Mouse (Mus musculus): ENCODE data around the gene C1qtnf6. TPM values are rescaled to one million over a fixed set of nuclear protein-coding genes. Genes with fewer than 3 reads are reported as not detected.

C1qtnf6 gene
- polyA plus RNA-seq, 1 experiment from 2014 or later = 22.9 TPM

- 43% methylated on average over 8 of the region's 8 CpGs for WGBS
These were observed 41.3 kb downstream of the C1qtnf6 start for GRCm38 (mm10) chr15:78489906-78490305.

DNA sequence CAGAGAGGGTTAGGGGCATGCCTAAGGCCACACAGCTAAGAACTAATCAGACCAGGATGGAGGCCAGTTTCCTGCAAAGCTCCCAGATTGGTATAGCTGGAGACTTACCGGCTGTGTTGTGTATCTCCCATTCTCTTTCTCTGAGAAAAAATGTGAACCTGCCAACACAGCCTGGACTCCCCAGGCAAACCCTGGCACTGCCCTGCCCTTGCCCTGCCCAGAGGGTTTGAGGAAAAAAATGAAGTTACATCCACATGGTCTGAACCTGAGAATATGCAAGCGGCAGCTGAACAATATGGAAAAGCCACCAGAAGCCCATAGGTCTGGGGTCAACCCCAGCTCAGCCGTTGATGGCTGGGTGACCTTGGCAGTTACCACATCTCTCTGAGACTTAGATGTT lies 42.0 kb downstream of the C1qtnf6 start:
- Histone ChIP-seq H3K4me1 (0 out of 2 replicates have a peak, but pooled peaks cover 7% of the 10 kb centered on the region), H3K4me3 (no peak overlapping the region), H3K27me3 (no peaks in the 10 kb centered on the region), H3K4me2 (replicated peaks) (no peak overlapping the region), H3K9me3 (no peaks in the 10 kb centered on the region), H3K27ac (no peak overlapping the region), H3K9ac (no peak overlapping the region), H3K36me3 (no peaks in the 10 kb centered on the region)
- ATAC-seq (ENCODE audit: insufficient number of reproducible peaks, insufficient read depth, low FRiP score, low TSS enrichment) = no peak
- WGBS = 82% methylated on average over 3 of the region's 3 CpGs

More at GRCm38 (mm10) chr15:78489906-78490305, 41.3 kb downstream of the C1qtnf6 start:
- Histone ChIP-seq H3K9ac (no peak overlapping the region), H3K27me3 (no peaks in the 10 kb centered on the region), H3K36me3 (no peaks in the 10 kb centered on the region), H3K9me3 (no peaks in the 10 kb centered on the region), H3K27ac (no peak overlapping the region), H3K4me3 (no peak overlapping the region), H3K4me1 (0 out of 2 replicates have a peak, but pooled peaks cover 7% of the 10 kb centered on the region), H3K4me2 (replicated peaks) (no peak overlapping the region)
- no peak for ATAC-seq (ENCODE audit: insufficient number of reproducible peaks, insufficient read depth, low FRiP score, low TSS enrichment)

GRCm38 (mm10) chr15:78487066-78487465 lies 44.1 kb downstream of the C1qtnf6 start:
- WGBS = 64% methylated on average over 4 of the region's 4 CpGs
- no peaks in the 10 kb centered on the region for H3K27me3 ChIP-seq
- H3K27ac ChIP-seq = no peak overlapping the region
- no peak overlapping the region for H3K4me2 ChIP-seq (replicated peaks)
- H3K9me3 ChIP-seq = no peaks in the 10 kb centered on the region
- no peak overlapping the region for H3K9ac ChIP-seq
- no peaks in the 10 kb centered on the region for H3K36me3 ChIP-seq
- H3K4me3 ChIP-seq = no peak overlapping the region
- ATAC-seq (ENCODE audit: insufficient number of reproducible peaks, insufficient read depth, low FRiP score, low TSS enrichment) = no peak
- 0 out of 2 replicates have a peak, but pooled peaks cover 7% of the 10 kb centered on the region for H3K4me1 ChIP-seq

DNA sequence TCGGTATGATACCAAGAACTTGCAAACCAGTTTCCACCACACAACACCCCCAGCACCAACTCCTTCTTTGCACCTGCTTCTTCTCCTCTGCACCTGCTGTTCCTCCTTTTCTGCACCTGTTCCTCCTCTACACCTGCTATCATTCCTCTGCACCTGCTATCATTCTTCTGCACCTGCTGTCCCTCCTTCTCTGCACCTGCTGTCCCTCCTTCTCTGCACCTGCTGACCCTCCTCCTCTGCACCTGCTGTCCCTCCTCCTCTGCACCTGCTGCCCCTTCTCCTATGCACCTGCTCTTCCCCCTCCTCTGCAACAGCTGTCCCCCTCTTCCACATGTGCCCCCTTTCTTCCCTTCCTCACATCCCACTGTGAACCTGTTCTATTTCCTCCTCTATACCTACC lies 44.7 kb downstream of the C1qtnf6 start:
- no peaks in the 10 kb centered on the region; the same call in 1 of the 2 replicates for H3K27me3 ChIP-seq
- no peak overlapping the region for H3K4me2 ChIP-seq (replicated peaks)
- no peak overlapping the region for H3K9ac ChIP-seq
- no peak overlapping the region for H3K27ac ChIP-seq
- no peak for ATAC-seq (ENCODE audit: insufficient number of reproducible peaks, insufficient read depth, low FRiP score, low TSS enrichment)
- H3K9me3 ChIP-seq = no peaks in the 10 kb centered on the region
- no peak overlapping the region for H3K4me3 ChIP-seq
- 94% methylated on average over 1 of the region's 1 CpGs for WGBS
- H3K4me1 ChIP-seq = 0 out of 2 replicates have a peak, but pooled peaks cover 7% of the 10 kb centered on the region
- H3K36me3 ChIP-seq = no peaks in the 10 kb centered on the region

- Histone ChIP-seq H3K4me3 (no peak overlapping the region), H3K27ac (no peak overlapping the region), H3K9ac (no peak overlapping the region), H3K9me3 (no peaks in the 10 kb centered on the region), H3K27me3 (no peaks in the 10 kb centered on the region; the same call in 1 of the 2 replicates), H3K36me3 (no peaks in the 10 kb centered on the region), H3K4me2 (replicated peaks) (no peak overlapping the region), H3K4me1 (no peaks in the 10 kb centered on the region)
- ATAC-seq (ENCODE audit: insufficient number of reproducible peaks, insufficient read depth, low FRiP score, low TSS enrichment) = no peak
- WGBS = 71% methylated on average over 4 of the region's 4 CpGs
These were observed 47.9 kb downstream of the C1qtnf6 start for GRCm38 (mm10) chr15:78483311-78483710.

DNA sequence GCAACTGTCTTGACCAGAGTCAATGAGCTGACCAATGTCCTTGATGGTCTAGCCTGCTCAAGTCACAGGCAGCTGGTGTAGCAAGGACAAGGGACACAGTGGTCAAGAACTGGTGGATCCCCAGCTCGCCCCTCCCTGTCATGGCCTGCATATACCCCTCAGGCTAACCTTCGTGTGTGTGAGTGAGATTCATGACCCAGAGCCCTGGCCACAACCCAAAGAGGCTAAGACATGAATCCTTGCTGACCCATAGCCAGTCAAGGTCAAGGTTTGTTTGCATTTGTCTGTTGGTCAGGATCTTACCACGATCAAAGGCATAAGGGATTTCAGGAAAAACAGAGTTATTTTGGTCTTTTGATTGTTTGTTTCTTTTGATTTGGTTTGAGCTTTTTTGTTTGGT lies 48.7 kb downstream of the C1qtnf6 start:
- no peaks in the 10 kb centered on the region for H3K36me3 ChIP-seq
- no peaks in the 10 kb centered on the region for H3K9me3 ChIP-seq
- no peak overlapping the region for H3K4me2 ChIP-seq (replicated peaks)
- no peaks in the 10 kb centered on the region; the same call in 1 of the 2 replicates for H3K27me3 ChIP-seq
- no peak overlapping the region for H3K27ac ChIP-seq
- ATAC-seq (ENCODE audit: insufficient number of reproducible peaks, insufficient read depth, low FRiP score, low TSS enrichment) = no peak
- 59% methylated on average over 3 of the region's 3 CpGs for WGBS
- H3K4me1 ChIP-seq = no peaks in the 10 kb centered on the region
- no peak overlapping the region for H3K9ac ChIP-seq
- H3K4me3 ChIP-seq = no peak overlapping the region

DNA sequence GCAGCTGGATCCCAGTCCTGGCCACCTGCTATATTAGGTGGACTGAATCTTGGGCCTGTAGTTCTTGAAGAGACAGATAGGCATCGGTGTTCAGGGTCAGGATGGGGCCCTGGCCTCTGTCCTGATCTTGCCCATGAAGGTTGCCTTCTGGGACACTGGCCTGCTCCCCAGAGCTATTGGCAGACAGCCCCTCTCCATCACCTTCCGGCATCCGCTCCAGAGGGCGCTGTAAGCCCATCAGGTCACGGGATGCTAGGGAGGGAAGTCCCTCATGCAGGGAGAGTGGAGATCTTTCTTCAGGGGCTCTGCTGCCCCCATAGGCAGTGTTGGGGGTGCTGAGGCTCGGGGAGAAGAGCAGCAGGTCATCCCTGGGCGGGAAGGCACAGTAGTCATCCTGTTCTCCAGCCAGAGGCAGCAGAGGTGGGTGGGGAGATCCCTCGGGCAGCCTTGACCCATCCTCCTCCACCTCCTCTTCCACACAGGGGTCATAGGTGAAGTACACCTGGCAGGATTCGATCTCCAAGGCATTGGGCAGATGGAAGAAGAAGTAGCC lies 49.7 kb downstream of the C1qtnf6 start:
- Histone ChIP-seq H3K4me3 (no peak overlapping the region), H3K9ac (no peak overlapping the region), H3K27ac (no peak overlapping the region), H3K9me3 (no peaks in the 10 kb centered on the region), H3K4me1 (no peaks in the 10 kb centered on the region), H3K27me3 (no peaks in the 10 kb centered on the region; the same call in 1 of the 2 replicates), H3K4me2 (replicated peaks) (no peak overlapping the region), H3K36me3 (no peaks in the 10 kb centered on the region)
- no peak for ATAC-seq (ENCODE audit: insufficient number of reproducible peaks, insufficient read depth, low FRiP score, low TSS enrichment)
- 52% methylated on average over 9 of the region's 9 CpGs for WGBS

DNA sequence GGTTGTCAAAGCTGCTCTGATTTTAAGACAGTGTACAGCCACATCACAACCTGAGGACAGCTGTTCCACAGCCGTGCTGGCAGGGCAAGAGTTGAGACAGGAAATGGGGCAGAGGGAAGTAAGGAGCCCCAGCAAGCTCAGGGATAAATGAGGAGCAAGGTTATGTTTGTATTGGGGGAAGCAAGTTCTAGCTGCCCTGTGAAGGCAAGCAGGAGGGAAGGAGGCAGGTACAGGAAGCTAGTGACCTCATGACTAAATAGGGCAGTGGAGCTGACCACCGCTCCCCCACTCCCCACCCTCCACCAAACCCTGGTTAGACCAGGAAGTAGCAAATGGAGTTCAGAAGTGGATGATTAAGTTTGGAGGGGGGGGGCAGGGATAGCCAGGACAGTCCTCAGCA lies 50.2 kb downstream of the C1qtnf6 start:
- Histone ChIP-seq H3K27me3 (peaks cover 4% of the 10 kb centered on the region; the same call in 1 of the 2 replicates), H3K9me3 (no peaks in the 10 kb centered on the region), H3K4me2 (replicated peaks) (no peak overlapping the region), H3K36me3 (no peaks in the 10 kb centered on the region), H3K4me1 (no peaks in the 10 kb centered on the region), H3K9ac (no peak overlapping the region), H3K4me3 (no peak overlapping the region), H3K27ac (no peak overlapping the region)
- 61% methylated on average over 2 of the region's 2 CpGs for WGBS
- ATAC-seq (ENCODE audit: insufficient number of reproducible peaks, insufficient read depth, low FRiP score, low TSS enrichment) = no peak

DNA sequence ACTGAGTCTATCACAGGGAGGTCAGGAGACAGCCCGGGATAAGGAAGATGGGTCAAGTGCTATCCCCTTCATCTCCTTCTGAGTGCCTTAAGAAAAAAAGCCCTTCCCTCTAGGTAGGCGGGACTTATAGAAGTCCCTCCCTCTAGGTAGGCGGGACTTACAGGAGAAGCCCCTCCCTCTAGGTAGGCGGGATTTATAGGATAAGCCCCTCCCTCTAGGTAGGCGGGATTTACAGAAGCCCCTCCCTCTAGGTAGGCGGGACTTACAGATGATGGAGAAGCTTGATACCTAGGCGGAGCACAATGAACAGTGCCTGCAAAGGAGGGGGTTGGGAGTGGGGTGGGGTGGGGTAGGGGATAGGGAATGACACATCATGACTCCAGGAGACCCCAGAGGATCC lies 51.1 kb downstream of the C1qtnf6 start:
- no peak overlapping the region for H3K4me2 ChIP-seq (replicated peaks)
- 71% methylated on average over 7 of the region's 7 CpGs for WGBS

DNA sequence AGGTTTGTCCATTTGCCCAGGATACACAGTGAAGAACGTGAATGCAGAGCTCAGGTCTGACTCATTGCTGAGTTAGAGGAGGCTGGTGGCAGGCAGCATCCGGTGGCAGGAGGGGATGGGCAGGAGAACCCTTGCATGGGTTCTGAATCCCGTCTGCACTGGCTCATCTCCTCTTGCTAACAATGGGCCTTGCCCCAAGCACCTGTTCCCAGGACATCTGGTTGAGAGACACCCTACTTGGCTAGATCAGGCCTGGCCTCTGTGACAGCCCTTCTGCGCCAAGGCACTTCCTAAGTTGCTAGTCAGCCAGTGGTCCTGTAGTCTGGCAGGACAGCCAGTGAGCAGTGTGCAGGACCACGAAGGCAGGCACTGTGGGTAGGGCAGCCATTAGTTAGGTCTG lies 51.7 kb downstream of the C1qtnf6 start:
- Histone ChIP-seq H3K4me1 (no peaks in the 10 kb centered on the region), H3K9me3 (no peaks in the 10 kb centered on the region), H3K27me3 (peaks cover 4% of the 10 kb centered on the region; the same call in 1 of the 2 replicates), H3K4me2 (replicated peaks) (no peak overlapping the region), H3K36me3 (no peaks in the 10 kb centered on the region), H3K4me3 (no peak overlapping the region), H3K27ac (no peak overlapping the region), H3K9ac (no peak overlapping the region)
- no peak for ATAC-seq (ENCODE audit: insufficient number of reproducible peaks, insufficient read depth, low FRiP score, low TSS enrichment)
- WGBS = 75% methylated on average over 5 of the region's 5 CpGs

More for the DNA sequence above, 51.1 kb downstream of the C1qtnf6 start:
- Histone ChIP-seq H3K9me3 (no peaks in the 10 kb centered on the region), H3K36me3 (no peaks in the 10 kb centered on the region), H3K9ac (no peak overlapping the region), H3K4me3 (no peak overlapping the region), H3K27ac (no peak overlapping the region), H3K27me3 (peaks cover 4% of the 10 kb centered on the region; the same call in 1 of the 2 replicates), H3K4me1 (no peaks in the 10 kb centered on the region)
- no peak for ATAC-seq (ENCODE audit: insufficient number of reproducible peaks, insufficient read depth, low FRiP score, low TSS enrichment)

DNA sequence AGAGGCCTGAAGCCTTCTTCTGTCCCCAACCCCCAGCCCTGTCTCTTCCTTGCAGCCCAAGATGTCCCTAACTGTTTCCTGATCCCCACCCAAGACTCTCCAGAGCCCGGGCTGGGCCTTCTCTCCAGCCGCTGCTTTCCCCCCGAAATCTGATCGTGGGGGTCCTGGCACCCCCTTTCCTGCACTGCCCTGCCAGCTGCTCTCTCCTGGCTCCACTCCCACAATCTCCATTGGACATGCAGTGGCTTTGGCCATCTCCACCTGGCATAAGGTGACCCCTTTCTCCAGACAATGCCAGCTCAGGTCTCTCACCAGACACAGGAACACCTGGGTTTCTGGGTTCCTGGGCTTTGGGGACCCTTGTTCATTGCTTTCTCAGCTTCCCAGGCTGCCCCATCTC lies 53.1 kb downstream of the C1qtnf6 start:
- H3K4me2 ChIP-seq (replicated peaks) = no peak overlapping the region
- no peak overlapping the region for H3K4me3 ChIP-seq
- H3K36me3 ChIP-seq = no peaks in the 10 kb centered on the region
- H3K9me3 ChIP-seq = no peaks in the 10 kb centered on the region
- no peaks in the 10 kb centered on the region for H3K4me1 ChIP-seq
- no peak overlapping the region for H3K9ac ChIP-seq
- H3K27ac ChIP-seq = no peak overlapping the region
- 83% methylated on average over 4 of the region's 4 CpGs for WGBS
- ATAC-seq (ENCODE audit: insufficient number of reproducible peaks, insufficient read depth, low FRiP score, low TSS enrichment) = no peak
- peaks cover 4% of the 10 kb centered on the region; the same call in 1 of the 2 replicates for H3K27me3 ChIP-seq

- H3K27me3 ChIP-seq = peaks cover 4% of the 10 kb centered on the region; the same call in 1 of the 2 replicates
- no peak for ATAC-seq (ENCODE audit: insufficient number of reproducible peaks, insufficient read depth, low FRiP score, low TSS enrichment)
- no peaks in the 10 kb centered on the region for H3K9me3 ChIP-seq
- no peak overlapping the region for H3K9ac ChIP-seq
- H3K4me2 ChIP-seq (replicated peaks) = no peak overlapping the region
- no peaks in the 10 kb centered on the region for H3K4me1 ChIP-seq
- no peak overlapping the region for H3K4me3 ChIP-seq
- 74% methylated on average over 1 of the region's 1 CpGs for WGBS
- H3K36me3 ChIP-seq = no peaks in the 10 kb centered on the region
- no peak overlapping the region for H3K27ac ChIP-seq
These were observed 54.3 kb downstream of the C1qtnf6 start for GRCm38 (mm10) chr15:78476878-78477277.

Data from embryonic facial prominence, embryonic 12.5 days (tissue).